Mouse (Mus musculus) kidney, adult 2 months (tissue): ENCODE measurements around the gene Snx11.

Experiments used
- CTCF ChIP-seq: fragments of 200-500 bp; conservative IDR thresholded peaks from 2 replicates; pipeline ENCODE4 v1.5.1; 2011; ENCODE audit warnings: low read depth, mild to moderate bottlenecking, control low read depth, low read length, moderate library complexity, mixed read lengths; ENCODE audit not compliant: insufficient read depth, insufficient read length
- POLR2A ChIP-seq: fragments of 200-500 bp; IDR thresholded peaks from one replicate; pipeline ENCODE4 v1.6.1; 2011; ENCODE audit warnings: low read depth, low read length, control low read depth

DNA sequence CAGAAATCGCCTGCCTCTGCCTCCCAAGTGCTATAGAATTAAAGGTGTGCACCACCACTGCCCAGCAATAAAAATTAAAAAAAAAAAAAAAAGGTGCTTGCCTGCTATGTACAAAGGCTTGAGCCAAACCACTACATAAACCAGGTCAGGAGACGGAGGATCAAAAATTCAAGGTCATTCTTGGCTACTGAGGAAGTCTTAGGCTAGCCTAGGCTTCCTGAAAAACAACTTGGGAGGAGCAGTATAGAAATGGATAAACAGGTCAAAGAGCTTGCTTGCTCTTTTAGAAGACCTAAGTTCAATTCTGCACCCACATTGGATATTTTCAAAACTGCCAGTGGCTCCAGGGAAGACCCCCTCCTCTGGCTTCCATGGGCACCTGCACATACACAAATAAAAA is 37.1 kb upstream of the Snx11 start:
- no peak for TF ChIP-seq CTCF
- TF ChIP-seq POLR2A, result no peak
